Mouse (Mus musculus) cerebellum, postnatal 10 days (tissue): ENCODE data around the gene Lpar1.
"Not testable (repeated sequence)": the region's sequence is repeated elsewhere in the genome, so short reads cannot be mapped to it uniquely, and the experiment has no call there.

ENCODE experiments used
- DNase-seq, 2 experiments: peaks; one replicate each; pipeline ENCODE4 v3.0.0; 2021; ENCODE audit warnings: mixed read lengths in 2 of 2

Lpar1 gene

DNA sequence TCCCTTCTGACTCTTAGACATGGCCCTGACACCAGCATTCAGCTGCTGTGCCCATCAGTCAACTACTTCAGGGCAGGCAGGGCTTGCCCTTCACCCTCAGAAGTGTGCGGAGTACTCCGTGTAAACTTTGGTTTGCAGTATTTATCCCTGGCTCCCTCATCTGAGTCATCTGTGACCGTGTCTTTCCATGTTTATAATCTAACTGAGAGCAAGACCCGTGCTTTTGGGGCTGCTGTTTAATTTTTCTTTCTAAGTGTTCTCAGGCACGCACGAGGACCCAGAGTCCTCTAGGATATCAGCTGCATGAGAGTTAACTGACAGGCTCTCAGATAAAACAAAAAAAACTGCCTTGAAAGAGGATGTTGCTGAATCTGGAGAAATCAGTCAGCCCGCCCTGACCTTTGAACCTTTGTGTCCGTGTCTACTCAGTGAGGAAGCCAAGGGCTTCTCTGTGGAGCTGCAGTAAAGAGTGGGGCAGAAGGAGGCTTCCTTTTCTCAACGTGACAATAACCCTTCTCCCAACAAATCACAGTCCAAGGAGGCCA is 7.7 kb downstream of the Lpar1 start:
- DNase-seq: no peak

DNA sequence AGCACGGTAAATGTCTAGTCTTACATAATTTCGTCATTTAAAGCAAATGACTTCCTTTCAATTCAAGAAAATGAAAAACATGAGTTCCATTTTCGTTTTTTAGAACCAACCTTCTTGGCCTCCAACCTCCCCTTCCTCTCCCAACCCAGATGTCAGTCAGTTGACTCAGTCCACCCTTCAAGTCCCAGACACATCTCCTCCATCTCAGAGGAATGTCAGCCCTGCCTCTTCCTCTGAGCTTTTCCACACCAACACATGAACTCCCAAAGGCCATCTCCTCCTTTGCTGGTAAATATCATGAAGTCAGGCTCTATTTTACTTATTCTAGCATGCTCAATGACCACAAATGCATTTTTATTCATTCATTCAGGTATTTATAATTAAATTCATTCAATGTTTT is 10.5 kb downstream of the Lpar1 start:
- DNase-seq: no peak

DNA sequence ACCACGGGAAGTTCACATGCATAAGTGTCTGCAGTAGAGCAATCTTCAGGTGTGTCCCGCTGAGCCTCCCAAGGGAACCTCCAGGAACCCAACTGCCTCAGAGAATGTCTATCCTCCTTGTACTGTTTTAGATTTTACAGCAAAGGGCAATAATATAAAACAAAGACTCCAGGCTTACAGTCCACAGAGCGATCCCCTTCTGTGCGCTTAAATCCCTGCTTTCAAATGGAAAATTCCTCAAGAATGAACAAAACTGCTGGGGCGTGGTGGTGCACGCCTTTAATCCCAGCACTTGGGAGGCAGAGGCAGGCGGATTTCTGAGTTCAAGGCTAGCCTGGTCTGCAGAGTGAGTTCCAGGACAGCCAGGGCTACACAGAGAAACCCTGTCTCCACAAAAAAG is 11.0 kb downstream of the Lpar1 start:
- DNase-seq: not testable (repeated sequence)

DNA sequence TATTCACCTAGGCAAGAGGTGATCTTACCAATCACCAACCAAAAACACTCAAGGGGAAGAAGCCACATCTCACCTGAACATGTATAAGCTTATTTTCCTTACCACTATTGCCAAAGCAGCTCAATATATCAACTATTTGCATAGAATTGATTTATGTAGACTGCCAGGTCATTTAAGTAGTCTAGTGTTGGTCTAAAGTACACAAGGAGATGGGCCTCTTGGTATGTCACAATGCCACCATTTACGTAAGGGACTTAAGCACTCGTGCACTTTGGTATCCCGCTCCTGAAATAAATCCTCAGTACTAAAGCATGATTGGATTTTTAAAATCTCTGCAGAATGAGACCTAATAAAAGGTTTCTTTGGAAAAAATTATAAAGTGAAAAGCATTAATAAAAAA is 12.9 kb downstream of the Lpar1 start:
- DNase-seq: no peak

DNA sequence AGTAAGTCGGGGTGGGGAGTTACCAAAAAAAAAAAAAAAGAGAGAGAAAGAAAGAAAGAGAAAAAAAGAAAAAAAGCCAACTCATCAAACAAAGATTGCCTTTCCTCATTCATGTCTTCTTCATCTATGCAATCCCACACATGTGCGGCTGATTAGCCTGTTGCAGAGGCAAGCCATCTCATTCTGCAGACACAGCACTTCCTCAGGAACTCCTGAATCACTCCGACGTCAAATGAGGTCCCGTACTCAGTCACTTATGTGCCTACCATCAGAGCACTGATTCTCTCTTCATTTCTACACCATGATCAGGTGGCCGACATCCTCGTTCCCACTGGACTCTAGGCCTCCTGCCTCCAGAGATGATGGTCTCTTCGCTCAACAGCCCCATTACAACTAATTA is 13.3 kb downstream of the Lpar1 start:
- no peak for DNase-seq

DNA sequence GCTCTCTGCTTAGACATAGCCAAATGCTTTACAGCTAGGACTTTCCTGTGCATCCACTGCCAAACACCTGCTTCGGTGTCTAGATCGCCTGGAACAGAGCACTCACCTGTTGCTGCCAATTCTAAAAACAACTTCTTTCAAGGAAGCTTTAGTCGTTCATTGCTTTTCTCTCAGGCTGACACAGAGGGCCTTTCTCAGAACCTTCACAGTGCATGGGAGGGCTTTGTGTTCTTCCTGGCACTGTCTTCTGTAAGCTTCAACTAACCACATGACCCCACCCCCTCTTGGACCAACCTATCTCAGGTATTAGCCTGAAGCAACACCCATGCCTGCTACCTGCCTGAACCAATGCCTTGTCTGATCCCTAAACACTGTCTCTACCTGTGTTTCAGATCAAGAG is 15.0 kb downstream of the Lpar1 start:
- no peak for DNase-seq

DNA sequence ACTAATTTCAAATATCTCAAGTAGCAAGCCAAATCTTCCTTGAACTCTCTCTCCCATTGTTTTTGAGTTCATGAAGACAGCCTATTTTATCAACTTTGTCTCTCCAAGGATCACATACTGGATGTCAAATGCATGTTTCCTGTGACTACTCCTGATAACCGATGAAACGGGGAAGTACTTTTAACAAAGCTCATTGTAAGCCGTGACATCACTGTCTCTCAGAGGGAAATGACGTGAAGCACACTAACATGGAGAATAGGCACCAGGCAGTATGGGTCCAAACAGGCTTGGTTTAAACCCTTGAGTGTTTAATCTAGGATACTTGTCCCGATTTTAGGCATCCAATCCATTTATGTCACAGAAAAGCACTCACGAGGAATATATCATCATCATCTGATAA is 17.9 kb downstream of the Lpar1 start:
- DNase-seq: no peak

DNA sequence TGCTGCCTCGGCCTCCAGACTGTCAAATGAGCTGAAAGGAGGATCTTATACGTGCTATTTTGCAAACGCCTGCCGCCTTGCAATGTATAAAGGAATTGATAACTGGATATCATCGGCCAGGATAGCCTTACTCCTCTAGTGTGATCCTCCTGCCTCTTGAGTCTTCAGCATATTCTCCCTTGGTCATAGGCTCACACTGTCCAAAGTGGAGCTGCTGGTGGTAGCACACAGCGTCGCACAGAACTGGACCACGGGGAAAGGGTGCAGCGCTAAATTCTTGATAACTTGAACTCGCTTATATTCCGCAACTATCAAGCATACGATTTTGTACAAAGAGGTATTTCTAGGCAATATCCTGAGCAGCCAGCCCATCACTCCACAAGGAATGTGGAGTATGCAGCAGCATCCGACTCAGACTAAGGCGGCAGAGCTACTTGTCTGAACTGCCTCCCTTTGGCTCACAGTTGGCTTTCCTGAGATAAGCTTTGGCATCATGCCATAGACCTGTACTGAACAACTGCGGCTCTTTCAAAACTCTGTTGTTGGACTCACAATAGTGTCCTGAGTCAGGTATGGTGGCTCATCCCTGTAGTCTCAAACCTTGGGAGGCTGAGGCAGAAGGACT is 18.9 kb downstream of the Lpar1 start:
- DNase-seq: peak in 1 of 2 experiments; percentile 16

DNA sequence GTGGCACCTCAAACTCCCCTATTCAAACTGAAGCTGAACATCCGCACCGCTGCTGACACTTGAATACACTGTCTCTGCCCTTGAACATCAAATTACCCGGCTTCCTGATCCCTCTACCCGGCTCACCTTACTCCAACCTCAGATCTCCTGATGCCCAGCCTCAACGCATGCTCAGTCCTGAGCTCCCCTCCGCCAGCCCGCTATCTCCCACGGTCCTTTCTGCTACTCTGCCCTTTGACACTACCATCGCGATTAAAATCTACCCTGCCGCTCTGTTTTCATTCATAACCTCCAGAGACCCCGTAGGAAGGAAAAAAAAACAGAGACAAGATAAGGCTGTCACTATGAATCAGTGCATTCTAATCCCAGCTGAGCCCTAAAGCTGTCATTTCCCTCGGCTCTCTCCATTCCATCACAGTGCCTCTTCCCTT is 19.5 kb downstream of the Lpar1 start:
- no peak for DNase-seq

DNA sequence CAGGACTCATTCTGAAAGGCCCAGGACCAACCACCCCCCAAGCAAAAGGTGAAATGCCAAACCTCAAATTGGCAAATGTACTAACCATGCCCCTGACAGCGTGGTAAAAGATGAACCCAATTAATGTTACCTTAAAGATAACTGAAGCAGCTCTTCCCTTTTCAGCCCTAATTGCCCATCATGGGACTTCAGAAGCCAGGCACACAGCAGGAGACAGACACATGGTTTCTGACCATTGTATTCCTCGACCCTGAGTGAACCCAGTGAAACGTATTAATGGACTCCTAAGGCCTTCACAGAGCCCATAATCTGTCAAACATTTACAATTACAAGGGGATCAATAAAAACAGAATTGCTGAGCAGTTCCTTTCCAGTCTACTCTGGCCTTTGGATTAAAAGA is 20.2 kb downstream of the Lpar1 start:
- no peak for DNase-seq

DNA sequence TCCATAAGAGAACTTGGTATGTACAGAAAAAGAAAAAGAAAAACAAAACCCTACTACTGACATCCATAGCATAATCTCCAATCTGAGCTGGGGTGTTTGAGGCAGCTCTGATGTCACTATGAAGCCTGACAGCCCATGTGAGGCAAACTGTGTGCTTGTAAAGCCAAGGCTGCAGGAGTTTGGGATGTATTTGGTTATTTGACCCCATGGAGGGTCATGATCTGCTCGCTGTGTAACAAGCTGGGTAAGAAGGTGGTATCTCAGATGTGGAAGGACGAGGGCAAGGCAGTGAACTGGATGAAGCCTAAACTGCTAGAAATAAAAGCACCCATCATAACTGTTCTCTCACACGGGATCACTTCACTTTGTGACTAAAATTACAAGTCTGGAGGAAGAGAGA is 21.4 kb downstream of the Lpar1 start:
- no peak for DNase-seq

DNA sequence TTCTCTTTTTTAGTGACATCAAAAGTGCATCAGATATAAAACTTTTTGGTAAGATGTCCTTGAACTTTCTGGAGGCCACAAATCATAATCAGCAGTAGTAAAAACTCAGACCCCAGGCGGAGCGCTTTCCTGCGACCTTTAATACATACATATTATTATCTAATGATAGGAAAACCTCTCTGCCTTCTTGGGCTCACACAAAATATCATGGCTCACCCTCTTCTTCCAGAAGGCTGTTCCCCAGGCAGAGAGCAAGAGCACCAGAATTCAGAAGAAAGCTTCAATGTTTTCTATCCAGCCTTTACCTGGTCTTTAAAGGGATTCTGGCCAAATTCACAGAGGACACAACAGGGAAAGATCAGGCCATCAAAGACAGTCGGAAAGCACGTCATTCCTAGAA is 23.0 kb downstream of the Lpar1 start:
- DNase-seq: no peak

DNA sequence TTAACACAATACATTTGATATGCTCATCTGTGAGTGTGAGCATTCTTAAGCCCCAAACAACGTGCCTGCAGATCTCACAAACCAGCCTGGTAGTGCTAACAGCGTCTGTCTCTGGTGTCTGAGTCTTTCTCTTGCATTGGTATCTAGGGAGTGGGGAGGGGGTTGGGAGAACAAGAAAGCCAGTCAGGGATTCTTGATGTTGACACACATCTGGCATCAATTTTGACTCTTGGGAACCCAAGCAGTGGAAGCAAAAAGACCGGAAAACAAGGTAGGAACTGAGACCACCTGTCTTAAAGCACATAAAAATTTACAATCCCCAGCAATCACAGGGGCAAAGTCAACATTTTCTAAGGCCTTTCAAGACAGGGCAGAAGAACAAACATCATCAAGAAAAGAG is 23.4 kb downstream of the Lpar1 start:
- DNase-seq: no peak

DNA sequence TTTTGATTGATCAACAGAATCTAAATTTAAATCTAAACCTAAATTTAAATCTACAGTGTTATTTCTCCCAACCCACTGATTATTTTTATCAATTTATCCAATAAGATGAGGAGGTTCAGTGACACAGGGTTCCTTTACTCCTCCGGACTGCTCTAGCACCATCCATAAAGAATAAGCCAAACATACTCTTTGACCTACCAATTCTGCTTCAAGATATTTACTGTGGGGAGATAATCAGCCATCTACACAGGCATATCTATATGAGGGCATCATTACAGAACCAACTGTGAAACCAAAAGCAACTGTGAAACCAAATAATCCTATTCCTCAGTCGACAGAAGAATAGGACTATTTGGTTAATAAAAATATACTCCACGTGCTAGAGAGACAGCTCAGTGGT is 25.8 kb downstream of the Lpar1 start:
- DNase-seq: no peak

DNA sequence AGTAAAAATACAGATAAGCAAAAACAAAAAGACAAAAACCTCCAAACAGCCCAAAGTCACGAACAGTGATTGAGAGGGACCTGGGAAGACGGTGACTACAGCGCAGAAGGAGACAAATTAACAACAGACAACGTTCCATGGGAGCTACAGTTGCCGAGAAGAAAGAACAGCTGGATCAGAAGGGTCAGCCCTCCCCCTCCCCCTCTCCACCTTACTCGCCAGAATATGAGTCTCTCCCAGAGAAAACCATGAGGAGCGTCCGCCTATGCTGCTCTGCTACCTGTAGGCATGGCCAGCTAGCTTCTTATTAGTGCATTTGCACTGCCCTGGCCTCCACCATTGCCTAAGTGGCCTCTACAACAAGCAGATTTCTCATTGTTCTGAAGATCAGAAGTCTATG is 32.6 kb downstream of the Lpar1 start:
- DNase-seq: no peak

DNA sequence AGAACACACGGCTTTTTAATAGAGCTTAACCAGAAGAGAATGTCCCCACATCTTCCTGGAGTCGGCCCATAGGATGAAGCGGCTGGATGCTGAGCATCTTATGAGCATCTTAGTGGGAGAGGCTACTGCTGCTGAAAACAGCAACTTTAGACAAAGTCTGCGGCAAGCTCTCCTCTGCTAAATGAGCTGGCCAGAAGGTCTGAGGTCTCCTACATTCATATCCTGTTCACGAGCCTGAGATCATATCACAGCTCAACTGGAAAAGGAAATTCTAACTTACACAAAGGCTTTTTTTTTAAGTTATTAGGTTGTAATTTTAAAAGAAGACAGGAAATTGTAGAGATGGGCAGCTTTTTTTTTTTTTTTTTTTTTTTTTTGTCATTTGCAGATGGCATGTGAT is 33.2 kb downstream of the Lpar1 start:
- no peak for DNase-seq

DNA sequence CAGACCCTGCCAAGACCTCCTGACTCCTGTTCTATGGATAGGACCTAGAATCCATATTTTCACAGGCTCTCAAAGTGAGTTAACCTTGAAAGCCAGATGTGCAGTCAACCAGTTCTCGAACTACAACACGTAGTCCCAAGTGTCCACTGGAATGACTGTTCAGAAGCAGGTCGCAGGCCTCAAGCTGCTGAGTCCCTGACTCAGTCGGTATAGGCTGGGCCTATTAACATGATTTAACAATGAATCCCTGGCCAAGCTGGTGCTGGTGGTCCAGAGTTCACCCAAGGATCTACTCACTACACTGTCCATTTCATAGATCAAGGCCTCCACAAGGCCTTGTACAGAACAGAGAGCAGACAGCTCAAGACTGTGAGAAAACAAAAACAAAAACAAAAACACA is 33.8 kb downstream of the Lpar1 start:
- no peak for DNase-seq

DNA sequence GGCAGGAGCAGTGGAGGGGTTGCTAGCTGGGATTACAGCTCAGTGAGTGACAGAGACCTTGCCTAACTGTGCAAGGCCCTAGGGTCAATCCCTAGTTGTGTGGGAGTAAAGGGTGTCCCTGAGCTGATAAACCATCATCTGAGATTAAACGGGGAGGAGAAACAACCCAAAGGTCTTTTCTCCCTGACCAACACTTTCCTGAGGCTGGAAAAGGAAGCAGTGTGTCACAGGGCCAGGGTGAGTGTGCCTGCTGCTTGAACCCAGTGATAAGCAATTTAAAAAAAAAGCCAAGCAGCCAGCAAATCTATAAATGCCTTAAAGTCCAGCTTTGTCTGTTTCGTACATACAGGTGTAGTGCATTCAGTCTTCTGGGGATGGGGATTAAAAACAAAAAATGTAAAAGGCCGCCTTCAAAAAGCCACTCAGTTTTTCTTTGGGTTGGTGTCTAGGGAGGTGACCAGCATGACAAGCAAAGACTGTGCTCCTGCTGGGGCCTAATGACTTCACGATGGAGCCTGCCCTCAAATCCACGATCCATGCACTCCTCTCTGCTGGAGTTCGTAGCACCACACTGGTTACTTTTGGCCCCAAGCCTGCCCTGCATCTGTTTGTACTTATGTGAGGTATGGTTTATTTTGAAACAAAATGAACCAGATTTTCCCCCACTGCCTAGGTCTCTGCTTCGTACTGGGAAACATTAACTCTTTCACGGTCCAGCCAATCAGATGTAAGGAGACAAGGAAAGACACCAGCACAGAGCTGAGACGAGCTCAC is 35.3 kb downstream of the Lpar1 start:
- peak; percentile 13 to 29 for DNase-seq

DNA sequence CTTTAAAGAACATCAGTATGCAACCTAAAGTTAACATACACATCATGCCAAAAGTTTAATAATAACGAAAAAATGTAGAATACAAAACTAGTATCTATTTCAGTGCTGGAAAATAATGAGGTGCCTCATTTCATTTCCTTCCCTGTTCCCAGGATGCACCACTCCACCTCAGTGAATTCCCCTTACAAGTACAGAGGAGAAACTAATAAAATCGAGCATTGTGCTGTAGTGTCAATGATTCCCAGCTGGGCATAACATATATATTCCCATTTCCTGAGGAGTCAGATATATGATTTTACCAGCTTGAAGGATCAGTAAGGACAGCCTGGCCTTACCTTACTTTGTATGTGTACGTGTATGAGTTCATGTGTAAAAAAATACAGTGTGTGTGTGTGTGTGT is 36.9 kb downstream of the Lpar1 start:
- DNase-seq: no peak

DNA sequence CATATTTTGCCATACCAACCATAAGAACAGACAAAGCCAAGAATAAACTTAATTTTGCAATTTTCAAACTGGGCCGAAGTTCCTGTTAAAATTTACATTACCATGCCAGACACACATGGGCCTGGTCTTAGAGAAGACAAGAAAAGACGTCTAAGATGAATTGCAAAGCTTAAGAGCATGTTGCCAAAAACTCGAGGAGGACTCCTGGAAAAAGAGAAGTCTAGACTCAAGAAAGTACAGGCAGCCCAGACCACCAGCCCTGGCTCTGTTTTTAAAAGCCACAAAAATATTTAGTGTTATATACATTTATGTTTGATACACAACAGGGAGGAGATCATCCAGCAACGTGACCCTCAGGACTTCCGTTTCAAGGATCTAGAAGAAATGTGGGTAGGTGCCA is 37.5 kb downstream of the Lpar1 start:
- DNase-seq: no peak

DNA sequence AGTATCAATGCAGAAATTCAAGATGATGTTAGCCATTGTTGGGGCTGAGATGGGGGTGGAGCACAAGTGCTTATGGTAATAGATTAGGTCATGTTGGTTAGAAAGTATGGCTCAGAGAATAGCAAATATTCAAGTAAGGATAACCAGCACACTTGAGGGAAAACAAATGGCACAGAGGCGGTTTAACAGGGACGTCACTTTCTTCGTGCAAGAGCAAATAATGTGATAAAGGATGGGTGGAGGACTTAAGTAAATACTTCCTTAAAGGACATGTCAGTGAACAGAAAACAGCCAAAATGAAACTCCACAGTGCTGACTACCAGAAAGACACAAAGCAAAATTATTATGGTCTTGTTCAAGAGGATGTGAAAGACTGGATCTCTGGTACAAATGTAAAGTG is 42.1 kb downstream of the Lpar1 start:
- no peak for DNase-seq

DNA sequence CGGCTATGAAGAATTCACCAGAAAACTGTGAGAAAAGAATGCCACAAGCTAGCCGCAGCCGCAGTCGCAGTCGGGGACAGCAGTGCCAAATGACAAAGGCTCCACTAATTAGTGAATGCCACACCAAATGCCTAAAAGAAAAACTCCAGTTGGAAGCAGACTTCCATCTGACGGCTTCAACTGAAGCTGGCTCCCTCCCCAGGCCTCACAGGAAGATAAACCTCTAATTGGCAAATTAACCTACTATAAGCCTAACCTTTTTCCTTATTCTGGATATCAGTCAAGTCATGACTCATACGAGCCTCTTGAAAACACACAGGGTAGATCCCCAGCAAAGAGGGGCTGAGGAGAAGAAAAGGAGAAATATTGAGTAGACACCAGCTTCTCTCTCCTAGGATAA is 44.9 kb downstream of the Lpar1 start:
- DNase-seq: peak; percentile 31 to 51

DNA sequence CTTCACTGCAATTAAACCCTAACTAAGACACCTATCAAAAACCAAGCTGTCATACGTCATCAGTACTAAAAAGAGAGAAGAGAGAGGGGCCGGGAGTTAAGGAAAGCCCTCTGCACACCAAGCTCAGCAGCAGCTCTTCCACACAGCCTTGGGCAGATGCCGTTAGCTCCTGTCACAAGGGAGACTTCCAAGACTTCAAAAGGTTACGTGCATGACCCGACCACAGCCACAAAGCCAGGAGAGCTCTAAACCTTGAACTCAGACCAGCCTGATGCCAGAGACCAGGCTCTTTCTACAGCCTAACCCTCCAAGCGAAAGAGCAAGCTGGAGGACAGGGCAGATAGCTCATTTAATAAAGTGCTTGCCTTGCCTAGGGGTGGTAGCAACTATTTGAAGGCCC is 46.2 kb downstream of the Lpar1 start:
- DNase-seq: no peak
